Mouse (Mus musculus) heart, embryonic 13.5 days (tissue): Measurements from ENCODE around the gene Mag. TPM values are rescaled to one million over a fixed set of nuclear protein-coding genes. Genes with fewer than 3 reads are reported as not detected.
A peak's percentile ranks its signal among the peaks of the same experiment; 100 is the strongest.

Experiments
- ATAC-seq: fragments of 200-750 bp; cut with Nextera tagmentation; 2 replicates; pipeline ENCODE4 v1.8.0; 2017; ENCODE audit warnings: moderate TSS enrichment; ENCODE audit not compliant: insufficient number of reproducible peaks, low FRiP score, low TSS enrichment; ENCODE audit errors: extremely low read depth
- H3K27ac ChIP-seq: fragments of 300-500 bp; sonication (generic); replicated peaks from 2 replicates; pipeline ENCODE4 v1.5.1; 2015; ENCODE audit warnings: moderate library complexity, mild to moderate bottlenecking, inconsistent platforms
- H3K27me3 ChIP-seq: fragments of 300-500 bp; sonication (generic); replicated peaks from 2 replicates; pipeline ENCODE4 v1.6.1; 2015; ENCODE audit warnings: mild to moderate bottlenecking, inconsistent platforms
- H3K36me3 ChIP-seq: fragments of 300-500 bp; sonication (generic); 2 replicates; pipeline ENCODE4 v1.6.1; 2015; ENCODE audit warnings: mild to moderate bottlenecking, inconsistent platforms
- H3K4me1 ChIP-seq: fragments of 300-500 bp; sonication (generic); 2 replicates; pipeline ENCODE4 v1.6.1; 2015; ENCODE audit warnings: inconsistent platforms
- H3K4me2 ChIP-seq: fragments of 300-500 bp; sonication (generic); 2 replicates; pipeline ENCODE4 v1.6.1; 2015; ENCODE audit warnings: inconsistent platforms, mild to moderate bottlenecking, moderate library complexity
- H3K4me3 ChIP-seq: fragments of 300-500 bp; sonication (generic); 2 replicates; pipeline ENCODE4 v1.5.1; 2015; ENCODE audit warnings: moderate library complexity, mild to moderate bottlenecking, inconsistent platforms
- H3K9ac ChIP-seq: fragments of 300-500 bp; sonication (generic); 2 replicates; pipeline ENCODE4 v1.6.1; 2015; ENCODE audit warnings: inconsistent platforms, mild to moderate bottlenecking, moderate library complexity
- H3K9me3 ChIP-seq: fragments of 300-500 bp; sonication (generic); 2 replicates; pipeline ENCODE4 v1.6.1; 2016; ENCODE audit warnings: inconsistent platforms
- WGBS: fragments of 180-500 bp; shearing (Covaris S2); methylation state at CpG from one replicate; pipeline ENCODE4 v1.1.7; 2015; ENCODE audit warnings: mixed read lengths; 5-methylcytosine and 5-hydroxymethylcytosine counted together
- polyA plus RNA-seq: library from polyadenylated mRNA; unstranded; fragments of >200 nt; fragmentation: Nextera tagmentation; extraction: Ambion mirVana; gene quantifications from 2 replicates; pipeline ENCODE4 v1.2.1, GENCODE M21; 2015

The Mag gene
- 0.08 and 0.10 TPM in 2 replicates for polyA plus RNA-seq

GRCm38 (mm10) chr7:30914732-30915131 lies at the start of gene Mag:
Gene Mag, minus strand, starts transcription at chr7:30914873.
- Histone ChIP-seq H3K4me3 (no peak within 1 kb of the TSS), H3K27me3 (peaks cover 15% of the 10 kb centered on the region), H3K27ac (no peak within 1 kb of the TSS), H3K4me1 (peaks cover 6% of the 10 kb centered on the region), H3K36me3 (no peaks in the 10 kb centered on the region), H3K9me3 (no peaks in the 10 kb centered on the region), H3K9ac (no peak within 1 kb of the TSS), H3K4me2 (no peak within 1 kb of the TSS)
- ATAC-seq, result no peak
- 65% methylated on average over 8 of the region's 8 CpGs for WGBS

GRCm38 (mm10) chr7:30964366-30964765 lies 49.7 kb upstream of the Mag start:
- no peaks in the 10 kb centered on the region for H3K9me3 ChIP-seq
- H3K27ac ChIP-seq, result no peak overlapping the region
- ATAC-seq, result no peak
- no peaks in the 10 kb centered on the region for H3K27me3 ChIP-seq
- peaks cover 5% of the 10 kb centered on the region for H3K4me1 ChIP-seq
- no peak overlapping the region for H3K9ac ChIP-seq
- WGBS, result 83% methylated on average over 7 of the region's 7 CpGs
- no peak overlapping the region for H3K4me2 ChIP-seq
- no peak overlapping the region for H3K4me3 ChIP-seq
- no peaks in the 10 kb centered on the region; the same call in 1 of the 2 replicates for H3K36me3 ChIP-seq

GRCm38 (mm10) chr7:30962862-30963261 lies 48.2 kb upstream of the Mag start:
- Histone ChIP-seq H3K4me1 (peaks cover 13% of the 10 kb centered on the region), H3K4me3 (no peak overlapping the region), H3K36me3 (peaks cover 12% of the 10 kb centered on the region), H3K4me2 (no peak overlapping the region), H3K9ac (no peak overlapping the region), H3K9me3 (no peaks in the 10 kb centered on the region), H3K27me3 (no peaks in the 10 kb centered on the region), H3K27ac (no peak overlapping the region)
- 91% methylated on average over 5 of the region's 5 CpGs for WGBS
- ATAC-seq, result no peak

- Histone ChIP-seq H3K4me3 (no peak overlapping the region), H3K4me1 (peaks cover 24% of the 10 kb centered on the region), H3K36me3 (peaks cover 16% of the 10 kb centered on the region), H3K27me3 (no peaks in the 10 kb centered on the region), H3K27ac (no peak overlapping the region), H3K9me3 (no peaks in the 10 kb centered on the region), H3K9ac (no peak overlapping the region), H3K4me2 (no peak overlapping the region)
- ATAC-seq, result no peak
- WGBS, result 80% methylated on average over 6 of the region's 6 CpGs
These were observed 45.2 kb upstream of the Mag start for GRCm38 (mm10) chr7:30959786-30960349.

DNA sequence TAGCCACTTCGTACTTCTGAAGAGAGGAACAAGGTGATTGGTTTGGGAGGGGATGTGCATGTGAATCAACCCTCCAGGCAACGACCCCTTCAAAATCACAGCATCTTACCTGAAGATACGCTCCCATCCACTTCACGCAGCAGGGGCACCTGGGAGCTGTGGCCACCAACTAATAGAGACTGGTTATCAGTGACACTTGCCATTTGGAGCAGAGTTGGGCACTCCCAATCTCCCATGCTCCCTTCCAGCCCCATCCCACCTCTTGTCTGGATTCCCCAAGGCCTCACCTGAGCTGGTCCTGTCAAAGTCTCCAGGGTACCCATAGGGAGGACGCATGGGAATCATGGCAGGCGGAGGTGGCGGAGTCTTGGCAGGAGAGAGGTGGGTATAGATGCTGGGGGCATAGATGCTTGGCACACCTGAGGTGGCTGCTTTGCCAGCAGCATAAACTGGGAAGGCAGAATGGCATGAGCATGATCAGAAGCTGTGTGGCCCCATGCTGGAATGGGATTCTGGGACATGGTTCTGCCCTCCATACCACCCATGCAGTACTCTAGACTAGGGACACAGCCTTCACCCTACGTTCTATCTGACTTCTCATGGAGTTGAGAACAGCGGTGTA lies 44.3 kb upstream of the Mag start:
- no peak overlapping the region for H3K4me3 ChIP-seq
- ATAC-seq, result no peak

DNA sequence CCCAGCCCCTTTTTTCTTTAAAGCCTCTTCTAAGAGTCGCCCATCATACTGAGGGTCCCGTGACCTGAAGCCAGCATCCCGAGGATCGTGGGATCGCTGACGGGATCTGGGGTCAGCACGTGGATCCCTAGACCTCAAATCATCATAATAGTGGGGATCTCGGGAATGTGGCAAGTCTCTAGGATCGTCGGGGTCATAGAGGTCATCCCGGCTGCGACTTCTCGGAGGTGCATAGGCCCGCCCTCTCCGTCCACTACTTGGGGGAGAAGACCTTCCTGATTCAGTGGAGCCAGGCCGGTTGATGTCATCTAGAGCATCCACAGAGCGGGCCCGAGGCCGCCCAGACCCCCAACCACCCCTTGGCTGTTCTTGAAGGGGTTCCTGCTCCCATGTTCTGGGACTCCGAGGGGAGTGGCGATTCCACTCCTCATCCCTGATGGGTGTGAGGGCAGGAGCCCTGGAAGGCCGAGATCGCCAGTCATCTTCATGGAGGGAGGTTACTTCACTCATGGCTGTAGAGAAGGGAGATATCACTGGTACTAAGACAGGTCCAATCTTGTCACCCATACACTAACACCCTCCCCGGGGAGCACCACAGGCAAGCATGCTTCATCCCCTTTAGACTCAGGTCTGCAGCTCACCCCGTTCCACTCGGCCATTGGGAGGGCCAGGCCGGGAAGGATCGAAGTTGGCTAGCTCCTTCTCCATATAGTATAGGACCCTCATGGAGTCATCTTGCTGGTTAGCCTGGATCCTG lies 43.6 kb upstream of the Mag start:
- no peak for ATAC-seq

More for the DNA sequence above, 44.3 kb upstream of the Mag start:
- Histone ChIP-seq H3K27ac (no peak overlapping the region), H3K4me1 (peaks cover 24% of the 10 kb centered on the region), H3K27me3 (no peaks in the 10 kb centered on the region), H3K4me2 (no peak overlapping the region), H3K36me3 (peaks cover 25% of the 10 kb centered on the region), H3K9ac (0 out of 2 replicates have a peak overlapping the region, but pooled peaks have one; percentile 100), H3K9me3 (no peaks in the 10 kb centered on the region)
- WGBS, result 93% methylated on average over 9 of the region's 9 CpGs

GRCm38 (mm10) chr7:30957367-30957783 lies 42.7 kb upstream of the Mag start:
- WGBS, result 1% methylated on average over 39 of the region's 43 CpGs
- no peaks in the 10 kb centered on the region for H3K27me3 ChIP-seq
- peaks cover 19% of the 10 kb centered on the region for H3K4me1 ChIP-seq
- peak overlapping the region; percentile 89 for H3K4me2 ChIP-seq
- no peaks in the 10 kb centered on the region for H3K9me3 ChIP-seq
- peak; percentile 20; the same call in 1 of the 2 replicates for ATAC-seq
- H3K27ac ChIP-seq, result peak overlapping the region; percentile 99
- H3K9ac ChIP-seq, result peak overlapping the region; percentile 100
- peaks cover 41% of the 10 kb centered on the region for H3K36me3 ChIP-seq
- peak overlapping the region; percentile 96 for H3K4me3 ChIP-seq

More for the DNA sequence above, 43.6 kb upstream of the Mag start:
- Histone ChIP-seq H3K27me3 (no peaks in the 10 kb centered on the region), H3K4me3 (peak overlapping the region; percentile 96), H3K27ac (peak overlapping the region; percentile 99), H3K4me1 (peaks cover 19% of the 10 kb centered on the region), H3K9me3 (no peaks in the 10 kb centered on the region), H3K36me3 (peaks cover 32% of the 10 kb centered on the region), H3K9ac (peak overlapping the region; percentile 100), H3K4me2 (peak overlapping the region; percentile 89)
- 72% methylated on average over 28 of the region's 28 CpGs for WGBS

- Histone ChIP-seq H3K4me3 (peak within 1 kb of the TSS; percentile 96), H3K27me3 (no peaks in the 10 kb centered on the region), H3K9ac (peak within 1 kb of the TSS; percentile 100), H3K9me3 (no peaks in the 10 kb centered on the region), H3K4me2 (peak within 1 kb of the TSS; percentile 89), H3K36me3 (peaks cover 46% of the 10 kb centered on the region), H3K4me1 (peaks cover 19% of the 10 kb centered on the region), H3K27ac (peak within 1 kb of the TSS; percentile 99)
- 0% methylated on average over 37 of the region's 82 CpGs for WGBS
- peak; percentile 68 for ATAC-seq
These were observed 42.2 kb upstream of the Mag start, which contains the start of gene Usf2 for GRCm38 (mm10) chr7:30956756-30957366. Gene Usf2, minus strand, starts transcription at chr7:30956803.

GRCm38 (mm10) chr7:30956357-30956751 lies 41.7 kb upstream of the Mag start:
- Histone ChIP-seq H3K36me3 (peaks cover 51% of the 10 kb centered on the region), H3K4me1 (peaks cover 19% of the 10 kb centered on the region), H3K27me3 (no peaks in the 10 kb centered on the region), H3K4me3 (peak overlapping the region; percentile 96), H3K27ac (peak overlapping the region; percentile 99), H3K9me3 (no peaks in the 10 kb centered on the region), H3K9ac (peak overlapping the region; percentile 100), H3K4me2 (peak overlapping the region; percentile 89)
- peak; percentile 7; the same call in 1 of the 2 replicates for ATAC-seq
- WGBS, result 0% methylated on average over 5 of the region's 49 CpGs

DNA sequence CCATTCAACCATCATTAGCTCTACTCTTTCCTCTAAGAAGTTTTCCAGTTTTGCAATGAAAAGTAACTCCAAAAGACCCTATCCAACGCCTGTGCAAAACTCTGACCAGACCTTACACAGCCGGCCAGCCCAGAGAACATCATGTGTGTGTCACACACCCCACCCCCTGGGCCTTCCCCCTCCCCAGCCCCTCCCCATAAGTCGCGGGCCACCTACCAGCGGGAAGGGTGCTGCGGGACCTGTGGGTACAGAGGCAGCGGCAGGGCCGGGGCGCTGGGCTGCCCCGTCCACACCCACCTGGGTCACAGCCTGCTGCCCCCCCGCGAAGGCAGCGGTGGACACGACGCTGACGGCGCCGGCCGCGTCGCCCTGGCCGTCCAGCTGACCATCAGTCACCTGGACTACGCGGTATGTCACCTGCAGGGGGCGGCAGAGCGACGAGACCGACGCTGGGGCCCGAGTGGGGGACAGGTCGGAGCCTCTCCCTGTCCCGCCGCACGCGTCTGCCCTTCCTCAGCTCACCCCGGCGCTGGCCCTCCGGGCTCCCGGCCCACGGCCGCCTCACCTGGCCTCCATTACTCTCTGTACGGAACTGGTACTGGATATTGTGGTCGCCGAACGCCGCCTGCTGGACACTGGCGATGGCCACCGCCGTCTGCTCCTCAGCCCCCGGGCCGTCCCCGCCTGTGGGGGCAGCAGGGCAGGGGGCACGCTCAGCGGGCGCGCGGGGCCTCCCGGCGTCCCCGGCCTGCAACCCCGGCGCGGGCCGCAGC lies 41.1 kb upstream of the Mag start:
- H3K9ac ChIP-seq, result peak overlapping the region; percentile 100
- peaks cover 57% of the 10 kb centered on the region for H3K36me3 ChIP-seq
- WGBS, result under 1% methylated on average over 52 of the region's 64 CpGs
- H3K27me3 ChIP-seq, result no peaks in the 10 kb centered on the region
- H3K4me2 ChIP-seq, result peak overlapping the region; percentile 89
- H3K4me3 ChIP-seq, result peak overlapping the region; percentile 96
- H3K4me1 ChIP-seq, result peaks cover 19% of the 10 kb centered on the region
- H3K27ac ChIP-seq, result peak overlapping the region; percentile 99
- no peaks in the 10 kb centered on the region for H3K9me3 ChIP-seq
- peak; percentile 55 for ATAC-seq
